Mouse (Mus musculus) heart, postnatal 0 days (tissue): Measurements from ENCODE around the gene Ugdh.

Experiments used
- CTCF ChIP-seq: IDR thresholded peaks from 2 replicates; pipeline ENCODE4 v1.5.1; 2016; ENCODE audit warnings: antibody characterized with exemption, control low read depth, low read depth
- EP300 ChIP-seq: IDR thresholded peaks from 2 replicates; pipeline ENCODE4 v1.6.1; 2016; ENCODE audit warnings: antibody characterized with exemption, low read depth

- TF ChIP-seq CTCF (no peak), EP300 (no peak)
Observed at GRCm38 (mm10) chr5:65428321-65428720, 7.4 kb downstream of the Ugdh start.
